Mouse (Mus musculus): ENCODE data around the gene Cxcr2. TPM values are rescaled to one million over a fixed set of nuclear protein-coding genes. Genes with fewer than 3 reads are reported as not detected.
"Not testable (repeated sequence)": the region's sequence is repeated elsewhere in the genome, so short reads cannot be mapped to it uniquely, and the experiment has no call there.

The Cxcr2 gene
- total RNA-seq, 4 experiments from 2014 or later, result not detected

DNA sequence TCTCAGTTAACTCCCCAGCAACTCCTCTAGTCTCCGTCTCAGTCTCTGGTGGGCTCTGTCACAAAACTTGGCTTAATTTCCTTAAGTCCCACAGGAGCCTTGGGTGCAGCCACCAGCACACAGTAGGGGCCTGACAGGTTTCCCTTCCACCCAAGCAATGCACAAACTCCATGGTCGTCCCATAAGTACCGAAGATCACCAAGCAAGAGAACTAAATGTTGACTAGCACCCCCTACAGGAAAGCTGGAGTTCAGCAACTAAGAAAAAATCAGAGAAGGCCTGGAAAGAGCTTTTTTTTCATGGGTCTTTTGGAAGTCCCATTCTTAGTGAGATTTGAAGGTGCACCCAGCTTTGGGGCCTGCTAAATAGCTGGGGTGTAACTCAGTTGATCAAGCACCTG is 14.4 kb upstream of the Cxcr2 start:
- DNase-seq (ENCODE audit: low spot score in 2 of 2), result no peak

DNA sequence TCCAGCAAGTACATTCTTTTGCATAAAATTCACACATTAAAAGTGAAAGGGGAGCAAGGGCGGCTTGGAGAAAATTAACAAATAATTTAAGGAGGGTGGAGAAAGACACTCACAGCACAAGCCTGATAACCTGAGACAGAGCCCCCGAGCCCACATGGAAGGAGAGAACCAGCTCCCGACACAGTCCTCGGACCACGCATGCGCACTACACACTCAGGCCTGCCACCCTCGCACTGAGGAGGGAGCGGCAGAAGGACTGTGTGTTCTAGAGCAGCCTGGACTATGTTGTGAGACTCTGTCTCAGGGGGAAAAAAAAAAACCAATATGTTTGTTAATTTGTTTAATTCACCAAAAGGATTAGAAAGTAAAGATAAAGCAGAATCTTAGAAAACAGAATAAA is 12.0 kb upstream of the Cxcr2 start:
- no peak for DNase-seq (ENCODE audit: low spot score in 2 of 2)

DNA sequence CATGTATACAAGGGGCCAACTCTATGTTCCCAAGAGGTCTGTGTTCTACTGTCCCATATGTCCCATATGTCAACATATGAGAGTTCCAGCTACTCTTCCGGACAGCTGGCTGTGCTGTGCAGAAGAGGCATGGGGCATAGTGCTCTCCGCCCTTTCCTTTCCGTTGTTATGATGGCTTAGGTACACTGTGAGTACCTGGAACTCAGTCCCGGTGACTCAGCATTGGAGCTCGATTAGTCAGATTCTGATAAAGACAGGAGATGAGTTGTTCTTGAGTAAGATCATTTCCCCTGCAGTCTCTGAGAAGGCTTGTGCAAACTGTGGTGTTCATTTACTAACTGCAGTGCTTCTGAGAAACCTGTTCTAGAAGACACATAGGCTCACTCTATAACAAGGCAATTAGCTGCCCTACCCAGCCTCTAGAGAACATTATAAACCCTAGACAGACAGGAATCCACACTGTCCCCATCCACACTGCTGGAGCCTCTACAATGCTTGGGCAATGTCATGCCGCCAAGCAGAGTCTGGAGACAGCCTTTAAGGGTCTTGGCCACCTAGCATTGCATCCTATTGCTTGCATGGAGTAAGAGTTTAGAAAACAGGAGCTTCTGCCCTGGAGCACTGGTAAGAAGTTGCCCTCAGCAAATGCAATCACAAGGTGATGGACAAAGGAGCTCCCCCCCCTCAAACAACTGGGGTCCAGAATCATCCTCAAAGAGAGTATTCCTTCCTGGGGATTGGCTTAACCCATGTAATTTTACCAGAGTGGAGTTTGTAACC is 4.5 kb upstream of the Cxcr2 start:
- no peak for DNase-seq (ENCODE audit: low spot score in 2 of 2)

DNA sequence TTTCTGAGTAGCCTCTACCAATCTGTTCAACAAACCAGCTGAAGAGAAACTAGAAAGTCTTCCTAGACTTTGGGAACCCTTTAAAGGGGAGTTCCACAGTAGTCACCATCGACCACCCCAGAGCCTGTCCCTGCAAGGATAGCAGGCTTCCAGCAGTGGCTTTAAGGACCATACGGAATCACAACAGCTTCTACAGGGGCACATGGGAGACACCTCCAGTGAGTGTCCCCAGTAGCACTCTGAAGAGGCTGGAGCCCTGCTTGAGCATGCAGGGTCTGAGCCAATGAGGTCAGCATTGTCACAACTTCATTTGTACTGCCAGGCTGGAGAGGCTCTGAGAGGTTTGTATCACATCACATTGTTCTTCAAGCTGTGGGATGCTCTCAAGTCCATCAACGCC is 3.7 kb upstream of the Cxcr2 start:
- no peak for DNase-seq (ENCODE audit: low spot score in 2 of 2)

DNA sequence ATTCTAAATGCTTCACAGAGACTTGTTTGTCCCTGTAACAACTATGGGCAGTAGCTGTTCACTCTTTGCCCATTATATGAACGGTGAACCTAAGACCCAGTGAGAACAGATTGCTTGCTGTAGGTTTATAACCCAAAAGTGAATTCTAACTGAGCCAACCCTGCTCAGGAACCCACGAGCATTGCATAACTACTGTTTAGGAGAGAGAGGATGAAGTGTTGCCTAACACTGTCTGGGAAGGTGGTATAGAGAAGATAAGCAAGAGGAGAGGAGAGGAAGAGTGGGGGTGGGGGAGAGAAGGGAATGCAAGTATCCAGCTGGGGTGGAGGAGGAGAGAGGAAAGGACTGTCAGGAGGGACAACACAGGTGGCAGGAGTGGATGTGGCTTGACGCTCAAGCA is 2.7 kb upstream of the Cxcr2 start:
- DNase-seq (ENCODE audit: low spot score in 2 of 2), result no peak

DNA sequence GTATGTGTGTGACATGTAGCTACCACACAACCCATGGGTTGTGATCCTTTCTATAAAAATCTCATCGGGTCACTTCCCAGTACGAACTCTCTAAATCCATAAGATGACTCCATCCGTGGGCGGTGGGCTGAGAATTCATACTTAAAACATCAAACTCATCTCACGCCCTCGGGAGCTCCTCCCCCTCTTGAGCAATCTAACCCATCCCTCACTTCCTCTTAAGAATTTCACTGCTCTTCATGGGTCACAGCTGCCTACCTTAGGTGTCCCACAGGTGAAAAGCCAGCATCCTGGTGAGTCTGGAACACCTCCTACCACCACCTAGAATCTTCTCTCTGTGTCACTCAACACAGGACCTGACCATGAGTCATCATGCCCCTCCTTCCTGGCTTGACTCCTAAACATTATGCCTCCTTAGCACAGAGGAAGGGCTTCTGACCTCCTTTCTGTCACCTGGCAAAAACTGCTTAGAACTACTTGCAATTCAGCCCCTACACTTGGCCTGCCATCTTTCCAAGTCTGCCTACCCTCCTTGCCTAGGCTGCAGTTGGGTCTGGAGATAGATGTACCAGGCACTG is 1.7 kb downstream of the Cxcr2 start:
- DNase-seq (ENCODE audit: low spot score in 2 of 2), result no peak

DNA sequence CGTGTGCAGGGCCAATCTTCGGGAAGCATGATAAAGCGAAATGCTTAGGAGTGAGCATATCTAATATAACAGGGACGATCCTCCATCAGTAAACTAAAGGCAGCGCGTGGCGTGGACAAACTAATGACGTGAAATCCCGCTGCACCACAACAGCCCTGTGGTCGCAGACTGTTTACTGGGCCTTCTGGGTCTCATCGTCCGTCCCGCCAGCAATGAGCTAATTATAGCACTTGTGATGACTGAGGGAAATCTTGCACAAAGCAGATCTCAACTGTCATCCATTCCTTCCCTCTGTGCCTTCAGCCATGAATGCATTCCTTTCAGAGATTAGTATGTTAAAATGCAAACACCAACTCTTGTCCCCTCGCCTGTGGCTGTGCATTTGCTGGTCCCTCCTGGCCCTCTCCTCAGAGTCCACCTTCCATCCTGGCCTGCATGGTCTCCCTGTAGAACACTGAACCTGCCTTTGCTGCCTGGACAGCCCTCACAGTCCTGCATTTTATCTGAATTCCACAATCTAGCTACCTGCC is 2.7 kb downstream of the Cxcr2 start:
- no peak for DNase-seq (ENCODE audit: low spot score in 2 of 2)

DNA sequence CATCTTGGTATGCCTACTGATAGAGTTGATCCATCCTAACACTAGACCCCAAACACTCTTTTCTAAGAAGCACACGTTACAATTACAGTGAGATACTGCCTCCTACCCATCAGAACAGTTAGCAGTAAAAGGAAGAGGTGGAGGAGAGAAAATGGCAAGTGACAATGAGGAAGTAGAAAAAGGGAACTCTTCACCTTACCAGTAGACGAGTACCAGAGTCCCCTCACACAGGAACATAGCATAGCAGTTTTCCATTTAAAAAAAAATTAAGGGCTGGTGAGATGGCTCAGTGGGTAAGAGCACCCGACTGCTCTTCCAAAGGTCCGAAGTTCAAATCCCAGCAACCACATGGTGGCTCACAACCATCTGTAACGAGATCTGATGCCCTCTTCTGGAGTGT is 5.8 kb downstream of the Cxcr2 start:
- not testable (repeated sequence) for DNase-seq (ENCODE audit: low spot score in 2 of 2)

DNA sequence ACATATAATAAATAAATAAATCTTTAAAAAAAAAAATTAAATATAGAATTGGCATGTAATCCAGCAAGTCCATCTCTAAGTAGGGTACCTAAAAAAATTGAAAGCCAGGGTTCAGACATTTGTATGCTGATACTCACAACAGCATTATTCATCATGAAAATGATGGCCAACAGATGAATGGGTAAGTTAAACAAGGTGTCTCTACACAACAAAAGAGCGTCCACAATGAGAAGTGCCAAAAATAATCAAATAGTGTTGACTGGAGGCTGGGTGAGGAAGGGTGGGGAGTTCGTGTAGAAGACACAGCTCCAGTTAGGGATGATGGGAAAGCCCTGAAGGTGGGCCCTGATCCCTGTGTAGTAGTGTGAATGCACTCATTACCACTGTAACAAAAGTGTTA is 6.2 kb downstream of the Cxcr2 start:
- DNase-seq (ENCODE audit: low spot score in 2 of 2), result no peak

DNA sequence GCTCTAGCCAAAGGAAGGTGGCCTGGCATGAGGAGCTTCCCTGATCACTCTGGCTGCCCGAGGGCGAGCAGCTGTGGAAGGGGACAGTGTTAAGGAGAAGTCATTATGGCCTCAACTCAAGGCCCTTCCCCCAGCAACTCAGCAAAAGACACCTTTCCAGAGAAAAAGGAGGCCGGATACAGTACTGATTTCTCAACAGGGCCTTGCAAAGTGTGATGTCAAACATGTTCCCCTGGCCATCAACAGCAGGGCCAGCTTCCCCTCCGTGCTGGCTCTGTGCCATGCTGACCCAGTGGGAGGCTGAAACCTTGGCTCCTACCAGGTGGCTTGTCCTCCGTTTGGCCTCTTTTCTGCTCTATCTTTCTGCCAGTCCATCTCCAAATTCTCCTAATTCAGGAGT is 13.3 kb downstream of the Cxcr2 start:
- no peak for DNase-seq (ENCODE audit: low spot score in 2 of 2)

DNA sequence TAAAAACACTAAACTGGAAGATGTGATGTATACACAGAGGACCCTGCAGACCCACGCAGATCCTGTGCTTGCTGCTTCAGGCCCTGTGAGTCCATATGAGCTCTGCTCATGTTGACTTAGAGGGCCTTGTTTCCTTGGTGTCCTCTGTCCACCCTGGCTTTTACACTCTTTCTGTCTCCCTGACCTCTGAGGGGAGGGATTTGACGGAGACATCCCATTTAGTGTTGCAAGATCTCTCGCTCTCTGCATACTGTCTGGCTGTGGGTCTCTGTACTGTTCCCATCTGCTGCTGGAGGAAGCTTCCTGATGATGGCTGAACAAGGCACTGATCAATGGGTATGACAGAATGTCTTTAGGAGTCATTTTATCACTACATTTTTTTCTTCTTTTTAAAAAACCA is 15.9 kb downstream of the Cxcr2 start:
- no peak for DNase-seq (ENCODE audit: low spot score in 2 of 2)

DNA sequence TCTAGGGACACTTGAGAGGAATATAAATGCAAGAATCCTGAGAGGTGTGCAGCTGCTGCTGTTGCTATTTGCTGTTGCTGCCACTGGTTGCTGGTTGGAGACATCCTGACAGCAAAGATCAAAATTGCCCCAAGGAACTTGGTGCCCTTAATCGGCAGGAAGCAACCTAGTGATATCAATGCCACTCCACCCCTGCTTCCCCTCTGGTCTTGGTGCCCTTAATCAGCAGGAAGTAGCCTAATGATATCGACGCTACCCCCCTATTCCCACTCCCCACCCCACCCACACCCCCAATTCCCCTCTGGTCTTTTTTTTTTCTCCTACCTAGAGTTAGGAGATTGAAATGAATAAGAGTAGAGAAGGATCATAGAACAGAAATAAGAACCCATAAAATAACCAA is 18.9 kb downstream of the Cxcr2 start:
- no peak for DNase-seq (ENCODE audit: low spot score in 2 of 2)

DNA sequence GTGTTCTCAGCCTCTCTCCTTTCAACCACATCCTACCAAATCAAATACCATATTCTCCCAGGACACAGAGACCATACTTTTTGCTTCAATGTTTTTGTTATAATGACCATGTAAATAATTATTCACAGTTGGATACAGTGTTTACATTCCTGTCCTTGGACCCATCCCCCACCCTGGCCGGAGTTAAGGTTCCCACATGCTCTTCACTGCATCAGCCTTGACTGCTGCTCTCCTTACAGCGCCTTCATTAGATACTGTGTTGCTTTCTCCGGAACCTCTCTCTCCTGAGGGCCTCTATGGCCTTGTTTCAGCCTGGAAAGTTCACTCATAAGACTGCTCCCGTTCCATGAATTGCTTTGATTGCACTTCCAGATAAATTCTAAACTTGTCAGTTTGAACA is 21.9 kb downstream of the Cxcr2 start:
- no peak for DNase-seq (ENCODE audit: low spot score in 2 of 2)

DNA sequence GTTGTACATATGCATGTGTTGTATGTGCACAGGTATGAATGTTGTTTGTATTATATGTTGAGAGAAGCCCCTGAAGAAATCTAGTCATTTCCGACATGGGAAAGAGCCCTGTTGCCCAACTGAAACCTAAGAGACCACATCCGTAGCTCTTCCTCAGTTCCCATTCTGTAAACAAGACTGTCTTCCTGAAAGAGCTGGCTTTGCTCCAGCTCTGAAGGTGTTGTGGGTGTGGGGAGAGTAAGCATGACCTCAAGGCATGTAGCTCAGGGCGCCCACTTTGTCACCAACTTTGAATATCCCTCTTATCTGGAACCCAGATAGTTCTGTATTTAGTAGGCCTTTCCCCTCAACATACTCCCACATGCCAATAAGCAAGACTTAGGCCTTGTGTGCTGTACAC is 24.8 kb downstream of the Cxcr2 start:
- DNase-seq (ENCODE audit: low spot score in 2 of 2), result no peak

DNA sequence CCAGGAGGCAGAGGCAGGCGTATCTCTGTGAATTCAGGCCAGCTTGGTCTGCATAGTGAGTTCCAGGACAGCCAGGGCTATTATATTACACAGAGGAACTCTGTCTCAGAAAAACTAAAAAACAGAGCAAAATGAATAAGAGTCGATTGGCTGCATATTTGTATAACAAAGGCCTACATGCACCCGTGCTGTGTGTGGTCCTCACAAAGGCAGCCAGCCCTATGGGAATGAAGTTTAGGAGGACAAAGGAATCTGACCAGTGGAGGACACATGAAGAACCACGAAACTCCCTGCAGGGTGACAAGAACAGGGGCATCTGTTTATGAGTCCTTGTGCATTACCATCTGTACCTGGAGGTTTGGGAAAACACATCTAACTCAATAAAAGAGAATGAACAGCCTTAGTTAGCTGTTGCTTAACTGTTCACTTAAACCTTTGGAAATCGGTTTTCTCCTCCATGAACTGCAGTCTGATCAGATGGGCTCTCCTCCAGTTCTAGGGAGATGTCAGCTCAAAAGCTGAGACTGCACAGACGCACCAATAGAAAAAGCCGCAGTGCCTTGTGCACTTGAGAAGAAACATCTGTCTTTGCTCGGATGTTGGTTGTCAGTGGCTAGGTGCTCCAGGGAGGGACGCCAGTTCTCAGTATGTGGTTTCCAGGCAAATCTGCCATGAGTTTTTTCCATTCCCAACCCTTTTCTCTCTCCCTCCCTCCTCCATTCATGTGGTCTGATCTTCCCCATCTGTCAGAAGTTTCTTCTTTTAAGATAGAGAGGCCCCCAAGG is 26.0 kb downstream of the Cxcr2 start:
- DNase-seq (ENCODE audit: low spot score in 2 of 2), result no peak

DNA sequence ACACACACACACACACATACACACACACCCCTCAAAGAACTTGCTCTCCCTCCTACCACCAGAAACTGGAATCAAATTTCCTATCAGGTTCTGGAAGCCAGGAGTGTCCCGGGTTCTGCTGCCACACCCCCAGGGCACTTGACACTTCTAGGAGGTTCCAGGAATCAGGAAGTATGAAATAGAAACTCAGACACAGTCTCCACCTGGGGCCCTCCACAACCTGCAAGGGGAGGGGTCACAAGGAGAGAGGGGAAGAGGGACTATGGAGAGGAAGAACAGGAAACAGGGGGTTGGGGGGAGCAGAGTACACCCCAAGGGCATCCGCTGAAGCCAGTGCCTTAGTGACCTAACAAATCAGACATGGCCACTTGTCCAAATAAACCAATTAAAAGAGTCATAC is 27.7 kb downstream of the Cxcr2 start:
- no peak for DNase-seq (ENCODE audit: low spot score in 2 of 2)

DNA sequence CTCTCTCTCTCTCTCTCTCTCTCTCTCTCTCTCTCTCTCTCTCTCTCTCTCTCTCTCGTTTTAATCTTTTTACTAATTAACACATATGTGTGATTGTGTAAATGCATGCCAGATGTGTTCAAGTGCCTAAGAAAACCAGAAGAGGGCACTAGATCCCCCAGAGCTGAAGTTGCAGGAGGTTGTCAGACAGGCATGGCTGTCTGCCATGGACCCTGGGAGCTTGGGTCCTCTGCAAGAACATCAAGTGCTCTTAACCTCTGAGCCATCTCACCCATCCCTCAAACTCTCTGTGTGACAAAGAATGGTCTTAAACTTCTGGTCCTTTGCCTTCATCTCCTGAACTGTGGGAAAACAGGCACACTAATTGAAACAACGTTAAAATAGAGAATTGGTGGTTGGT is 29.2 kb downstream of the Cxcr2 start:
- no peak for DNase-seq (ENCODE audit: low spot score in 2 of 2)

DNA sequence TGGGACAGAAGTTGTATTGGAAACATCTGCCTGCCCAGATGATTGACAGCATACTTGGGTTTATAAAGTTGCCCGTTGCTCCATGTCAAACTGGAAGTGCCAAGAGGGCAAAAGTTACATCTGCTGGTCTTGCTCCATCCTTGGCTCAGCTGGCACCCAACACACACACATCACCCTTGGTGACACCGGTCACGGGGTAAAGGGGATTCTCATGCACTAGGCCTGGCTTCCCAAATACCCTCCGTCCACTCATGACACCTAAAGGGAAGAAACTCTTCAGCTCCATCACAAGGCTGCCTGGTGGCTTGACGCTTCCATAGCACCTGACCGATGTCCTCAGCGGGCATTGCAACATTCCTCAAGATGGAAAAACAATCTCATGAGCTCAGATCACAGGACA is 36.7 kb downstream of the Cxcr2 start:
- no peak for DNase-seq (ENCODE audit: low spot score in 2 of 2)

DNA sequence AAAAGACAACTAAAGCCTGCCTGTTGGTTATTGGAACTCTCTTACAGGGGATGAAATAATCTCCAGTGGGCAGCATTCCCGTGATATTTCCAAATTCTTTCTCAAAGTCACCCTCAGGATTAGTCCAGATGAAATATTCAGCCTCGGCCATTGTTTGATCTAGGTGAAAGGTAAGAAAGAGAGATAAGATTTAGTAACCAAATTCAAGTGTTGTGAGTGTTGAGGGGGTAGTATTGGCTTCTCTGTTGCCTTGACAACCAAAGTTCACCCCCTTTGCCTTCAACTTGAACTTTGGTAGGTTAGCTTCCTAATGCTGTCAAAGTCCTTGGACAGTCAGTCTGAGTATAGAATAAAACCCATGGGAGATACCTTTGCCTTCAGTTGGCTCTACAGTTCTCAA is 38.9 kb downstream of the Cxcr2 start:
- DNase-seq (ENCODE audit: low spot score in 2 of 2), result no peak

DNA sequence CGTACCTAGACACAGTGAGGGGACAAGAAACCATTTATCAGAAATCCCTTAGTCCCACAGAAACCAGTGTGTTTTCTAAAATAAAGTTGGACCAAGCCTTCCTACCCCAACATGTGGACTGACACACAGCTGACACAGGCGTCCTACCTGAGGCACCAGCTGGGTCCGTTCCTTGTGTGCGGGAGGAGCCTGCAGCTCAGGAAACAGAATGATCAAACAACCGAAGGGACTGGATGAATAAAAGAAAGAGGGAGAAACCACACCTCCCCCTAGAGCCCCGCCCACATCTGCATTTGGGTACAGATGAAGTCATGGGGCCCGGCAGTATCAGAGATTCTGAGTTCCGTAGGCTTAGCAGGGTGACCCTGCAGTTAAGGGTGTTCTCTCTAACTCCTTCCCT is 40.7 kb downstream of the Cxcr2 start, which contains the start of gene Cxcr1:
Gene Cxcr1, minus strand, starts transcription at position 187 of the 400 bp plus-strand sequence.
- no peak for DNase-seq (ENCODE audit: low spot score in 2 of 2)

DNA sequence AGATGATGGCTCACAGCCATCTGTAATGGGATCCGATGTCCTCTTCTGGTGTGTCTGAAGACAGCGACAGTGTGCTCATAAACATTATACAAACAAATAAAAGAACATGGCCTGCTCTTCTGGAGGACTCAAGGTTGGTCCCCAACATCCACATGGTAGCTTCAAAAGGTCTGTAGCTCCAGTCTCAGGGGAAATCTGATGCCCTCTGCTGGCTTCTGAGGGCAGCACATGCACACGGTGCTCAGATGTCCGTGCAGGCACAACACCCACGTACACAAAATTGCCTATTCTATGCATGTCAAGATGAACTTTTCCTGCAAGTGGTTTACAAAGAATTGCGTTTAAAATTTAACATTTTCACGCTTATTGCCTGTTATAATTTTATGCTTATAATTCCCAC is 42.2 kb downstream of the Cxcr2 start:
- no peak for DNase-seq (ENCODE audit: low spot score in 2 of 2)
